Mouse (Mus musculus): ENCODE data around the gene Ets2. TPM values are rescaled to one million over a fixed set of nuclear protein-coding genes. Genes with fewer than 3 reads are reported as not detected.
A peak's percentile ranks its signal among the peaks of the same experiment; 100 is the strongest.

The Ets2 gene
- total RNA-seq, 1 experiment, result 12.8 TPM

GRCm38 (mm10) chr16:95766181-95766580 lies 64.3 kb downstream of the Ets2 start:
- Histone ChIP-seq H3K27ac (ENCODE audit: insufficient read depth, low read depth, low read length, poor library complexity, severe bottlenecking) (peak overlapping the region; percentile 84), H3K4me3 (ENCODE audit: insufficient read depth in 1 of 2, low read depth in 1 of 2, low read length in 2 of 2, poor library complexity in 1 of 2, severe bottlenecking in 1 of 2) (no peak overlapping the region), H3K36me3 (ENCODE audit: control insufficient read depth, insufficient read depth, low read length, poor library complexity, severe bottlenecking) (no peaks in the 10 kb centered on the region), H3K4me1 (ENCODE audit: control insufficient read depth in 2 of 2, insufficient read depth in 2 of 2, low read length in 2 of 2, poor library complexity in 1 of 2) (peaks cover 12 to 42% of the 10 kb centered on the region in 2 experiments), H3K9ac (ENCODE audit: insufficient read depth, low read depth, low read length, poor library complexity, severe bottlenecking) (no peak overlapping the region), H3K9me3 (ENCODE audit: control insufficient read depth, insufficient read depth, low read depth, low read length) (no peaks in the 10 kb centered on the region)
- in situ Hi-C loops (cut with MboI; ENCODE audit: low sequenced_read_pairs in 2 of 2, unreplicated experiment in 2 of 2), result no loop called here
- no peak for DNase-seq (ENCODE audit: low read depth, low spot score)
- TF ChIP-seq CHD2 (IDR thresholded peaks at IDR 0.05; ENCODE audit: low read depth, low read length) (no peak), MAFK (IDR thresholded peaks at IDR 0.05; ENCODE audit: insufficient read depth, low read depth, low read length) (no peak), ZNF384 (IDR thresholded peaks at IDR 0.05; ENCODE audit: low read depth, low read length) (no peak), HCFC1 (IDR thresholded peaks at IDR 0.05; ENCODE audit: borderline replicate concordance, insufficient read depth, low read length) (no peak), ZC3H11A (IDR thresholded peaks at IDR 0.05; ENCODE audit: borderline replicate concordance, low read depth, low read length) (no peak)

- DNase-seq (ENCODE audit: low read depth, low spot score), result peak; percentile 70
- no peak overlapping the region for H3K9ac ChIP-seq (ENCODE audit: insufficient read depth, low read depth, low read length, poor library complexity, severe bottlenecking)
- TF ChIP-seq HCFC1 (IDR thresholded peaks at IDR 0.05; ENCODE audit: borderline replicate concordance, insufficient read depth, low read length) (no peak), ZNF384 (IDR thresholded peaks at IDR 0.05; ENCODE audit: low read depth, low read length) (no peak), ZC3H11A (IDR thresholded peaks at IDR 0.05; ENCODE audit: borderline replicate concordance, low read depth, low read length) (no peak), CHD2 (IDR thresholded peaks at IDR 0.05; ENCODE audit: low read depth, low read length) (no peak), MAFK (IDR thresholded peaks at IDR 0.05; ENCODE audit: insufficient read depth, low read depth, low read length) (no peak)
- no peaks in the 10 kb centered on the region for H3K9me3 ChIP-seq (ENCODE audit: control insufficient read depth, insufficient read depth, low read depth, low read length)
- 0 out of 4 replicates have a peak overlapping the region, but pooled peaks of 1 of the 2 experiments have one; percentile 33 for H3K4me3 ChIP-seq (ENCODE audit: insufficient read depth in 1 of 2, low read depth in 1 of 2, low read length in 2 of 2, poor library complexity in 1 of 2, severe bottlenecking in 1 of 2)
- H3K36me3 ChIP-seq (ENCODE audit: control insufficient read depth, insufficient read depth, low read length, poor library complexity, severe bottlenecking), result no peaks in the 10 kb centered on the region
- H3K27ac ChIP-seq (ENCODE audit: insufficient read depth, low read depth, low read length, poor library complexity, severe bottlenecking), result peak overlapping the region; percentile 84
- in situ Hi-C loops (cut with MboI; ENCODE audit: low sequenced_read_pairs in 2 of 2, unreplicated experiment in 2 of 2), result no loop called here
- peaks cover 13 to 43% of the 10 kb centered on the region in 2 experiments for H3K4me1 ChIP-seq (ENCODE audit: control insufficient read depth in 2 of 2, insufficient read depth in 2 of 2, low read length in 2 of 2, poor library complexity in 1 of 2)
Observed at GRCm38 (mm10) chr16:95767246-95767645, 65.4 kb downstream of the Ets2 start.

- DNase-seq (ENCODE audit: low read depth, low spot score), result no peak
- H3K4me1 ChIP-seq (ENCODE audit: control insufficient read depth in 2 of 2, insufficient read depth in 2 of 2, low read length in 2 of 2, poor library complexity in 1 of 2), result peaks cover 13 to 40% of the 10 kb centered on the region in 2 experiments
- TF ChIP-seq ZNF384 (IDR thresholded peaks at IDR 0.05; ENCODE audit: low read depth, low read length), result peak; percentile 94
- no peak for TF ChIP-seq CHD2 (IDR thresholded peaks at IDR 0.05; ENCODE audit: low read depth, low read length)
- no peak for TF ChIP-seq ZC3H11A (IDR thresholded peaks at IDR 0.05; ENCODE audit: borderline replicate concordance, low read depth, low read length)
- in situ Hi-C loops (cut with MboI; ENCODE audit: low sequenced_read_pairs in 2 of 2, unreplicated experiment in 2 of 2), result no loop called here
- H3K9ac ChIP-seq (ENCODE audit: insufficient read depth, low read depth, low read length, poor library complexity, severe bottlenecking), result peak overlapping the region; percentile 43; the same call in 1 of the 2 replicates
- no peaks in the 10 kb centered on the region for H3K9me3 ChIP-seq (ENCODE audit: control insufficient read depth, insufficient read depth, low read depth, low read length)
- no peak overlapping the region for H3K27ac ChIP-seq (ENCODE audit: insufficient read depth, low read depth, low read length, poor library complexity, severe bottlenecking)
- H3K36me3 ChIP-seq (ENCODE audit: control insufficient read depth, insufficient read depth, low read length, poor library complexity, severe bottlenecking), result no peaks in the 10 kb centered on the region
- H3K4me3 ChIP-seq (ENCODE audit: insufficient read depth in 1 of 2, low read depth in 1 of 2, low read length in 2 of 2, poor library complexity in 1 of 2, severe bottlenecking in 1 of 2), result peak overlapping the region; percentile 37 to 53
Observed at GRCm38 (mm10) chr16:95769066-95769995, 67.5 kb downstream of the Ets2 start.

- Histone ChIP-seq H3K4me3 (ENCODE audit: insufficient read depth in 1 of 2, low read depth in 1 of 2, low read length in 2 of 2, poor library complexity in 1 of 2, severe bottlenecking in 1 of 2) (no peak overlapping the region), H3K4me1 (ENCODE audit: control insufficient read depth in 2 of 2, insufficient read depth in 2 of 2, low read length in 2 of 2, poor library complexity in 1 of 2) (peaks cover 11 to 39% of the 10 kb centered on the region in 2 experiments), H3K27ac (ENCODE audit: insufficient read depth, low read depth, low read length, poor library complexity, severe bottlenecking) (no peak overlapping the region), H3K9me3 (ENCODE audit: control insufficient read depth, insufficient read depth, low read depth, low read length) (no peaks in the 10 kb centered on the region), H3K36me3 (ENCODE audit: control insufficient read depth, insufficient read depth, low read length, poor library complexity, severe bottlenecking) (no peaks in the 10 kb centered on the region), H3K9ac (ENCODE audit: insufficient read depth, low read depth, low read length, poor library complexity, severe bottlenecking) (peak overlapping the region; percentile 10; the same call in 1 of the 2 replicates)
- no peak for DNase-seq (ENCODE audit: low read depth, low spot score)
- in situ Hi-C loops (cut with MboI; ENCODE audit: low sequenced_read_pairs in 2 of 2, unreplicated experiment in 2 of 2), result no loop called here
- TF ChIP-seq MAFK (IDR thresholded peaks at IDR 0.05; ENCODE audit: insufficient read depth, low read depth, low read length) (no peak), ZNF384 (IDR thresholded peaks at IDR 0.05; ENCODE audit: low read depth, low read length) (no peak), HCFC1 (IDR thresholded peaks at IDR 0.05; ENCODE audit: borderline replicate concordance, insufficient read depth, low read length) (no peak), CHD2 (IDR thresholded peaks at IDR 0.05; ENCODE audit: low read depth, low read length) (no peak), ZC3H11A (IDR thresholded peaks at IDR 0.05; ENCODE audit: borderline replicate concordance, low read depth, low read length) (no peak)
Observed at GRCm38 (mm10) chr16:95769996-95770334, 68.1 kb downstream of the Ets2 start.

Data from ES-E14 (cell line).